Comparison of ENCODE assay signal across 10 mouse cellular contexts in genomic region chr4:130173060-130173822, GRCm38 (mm10). TPM values are rescaled to one million over a fixed set of nuclear protein-coding genes. Genes with fewer than 3 reads are reported as not detected.
DNase-seq lines count a peak whose midpoint lies in the region; ATAC-seq and TF ChIP-seq lines count a peak whose summit lies in the region.
"Had no signal": no experiment of that assay in that cellular context is flagged by ENCODE, and none has a peak within 500 bp of the region (broad histone marks: within the 10 kb centered on the region; RNA-seq: fewer than 3 reads in every experiment).

No protein-coding gene starts in this region.

- no peaks in the 10 kb centered on the region for H3K36me3 ChIP-seq in intestine, embryonic 15.5 days
- no peaks in the 10 kb centered on the region for H3K36me3 ChIP-seq in liver, postnatal 0 days (replicated peaks; ENCODE audit: insufficient read depth, low read length)
- H3K36me3 ChIP-seq: midbrain, embryonic 12.5 days had no signal

- H3K4me1 ChIP-seq in intestine, embryonic 15.5 days (replicated peaks), result peaks cover 72% of the 10 kb centered on the region
- peaks cover 28% of the 10 kb centered on the region for H3K4me1 ChIP-seq in liver, postnatal 0 days (ENCODE audit: insufficient read depth)

- H3K27ac ChIP-seq in intestine, embryonic 15.5 days, result peak overlapping the region; percentile 78
- H3K27ac ChIP-seq in liver, postnatal 0 days (ENCODE audit: low read depth), result peak overlapping the region; percentile 78
- H3K27ac ChIP-seq: midbrain, embryonic 12.5 days had no signal

- no peaks in the 10 kb centered on the region for H3K9me3 ChIP-seq in intestine, embryonic 15.5 days
- no peaks in the 10 kb centered on the region for H3K9me3 ChIP-seq in liver, postnatal 0 days (ENCODE audit: low read length)
- H3K9me3 ChIP-seq: midbrain, embryonic 12.5 days had no signal

- H3K4me2 ChIP-seq in intestine, embryonic 15.5 days (replicated peaks), result peak overlapping the region; percentile 69
- H3K4me2 ChIP-seq in liver, postnatal 0 days (ENCODE audit: low read depth, low read length), result peak overlapping the region; percentile 67
- H3K4me2 ChIP-seq: midbrain, embryonic 12.5 days had no signal

- peak overlapping the region; percentile 39 for H3K4me3 ChIP-seq in intestine, embryonic 15.5 days (replicated peaks)
- H3K4me3 ChIP-seq in liver, postnatal 0 days (ENCODE audit: low read depth, low read length), result peak overlapping the region; percentile 38
- H3K4me3 ChIP-seq: midbrain, embryonic 12.5 days had no signal

- H3K27me3 ChIP-seq in intestine, embryonic 15.5 days (replicated peaks), result peaks cover 4% of the 10 kb centered on the region
- 0 out of 2 replicates have a peak, but pooled peaks cover 9% of the 10 kb centered on the region for H3K27me3 ChIP-seq in liver, postnatal 0 days (ENCODE audit: insufficient read depth, low read length)

- TF ChIP-seq CTCF in liver, postnatal 0 days (IDR thresholded peaks at IDR 0.05; ENCODE audit: low read depth), result no peak

- ATAC-seq in intestine, embryonic 15.5 days, result no peak
- peak; percentile 40; the same call in 1 of the 2 replicates for ATAC-seq in liver, postnatal 0 days
- ATAC-seq in cerebellum, adult (ENCODE audit: insufficient number of reproducible peaks, low FRiP score, low TSS enrichment), result no peak

- peak; percentile 45 to 46 for DNase-seq in adrenal gland, postnatal 36 days
- DNase-seq in adrenal gland, postnatal 4 days (ENCODE audit: low spot score in 2 of 2), result no peak
- DNase-seq in c-Kit-negative CD71-positive TER-119-positive erythroid progenitor cells, embryonic 14.5 days (ENCODE audit: low read depth, low spot score), result peak; percentile 69
- DNase-seq in liver, postnatal 0 days, result no peak
- no peak for DNase-seq in ovary, postnatal 36 days (ENCODE audit: low spot score)
- DNase-seq in Muller cell, postnatal 12 days (ENCODE audit: inconsistent ontology term), result no peak

- WGBS in intestine, embryonic 15.5 days, result 68% methylated on average over 11 of the region's 11 CpGs
- 59% methylated on average over 11 of the region's 11 CpGs for WGBS in liver, postnatal 0 days (ENCODE audit: insufficient replicate concordance)

- no peak for TF ChIP-seq EP300 in liver, postnatal 0 days (IDR thresholded peaks at IDR 0.05; ENCODE audit: low read depth)

- H3K9ac ChIP-seq in intestine, embryonic 15.5 days, result peak overlapping the region; percentile 46; the same call in 1 of the 2 replicates
- peak overlapping the region; percentile 59 for H3K9ac ChIP-seq in liver, postnatal 0 days (replicated peaks)
- H3K9ac ChIP-seq: midbrain, embryonic 12.5 days had no signal

RNA-seq across cellular contexts. Expression of gene Tinagl1, which starts 1.7 kb away (rescaled TPM):
- total RNA-seq in adrenal gland, postnatal 36 days (2021), result 100 to 1,000 TPM; 103 to 217 TPM
- 10 to 100 TPM; 70.0 to 74.0 TPM for total RNA-seq in adrenal gland, postnatal 4 days (2021)
- 65.6 and 72.9 TPM in 2 replicates for polyA plus RNA-seq in intestine, embryonic 15.5 days (2015; fragmentation: Nextera tagmentation; extraction: Ambion mirVana)
- 22.6 and 22.9 TPM in 2 replicates for polyA plus RNA-seq in liver, postnatal 0 days (2015; fragmentation: Nextera tagmentation; extraction: Ambion mirVana)

RNA-seq across cellular contexts. Expression of gene Hcrtr1, which starts 34.1 kb away (rescaled TPM):
- total RNA-seq in adrenal gland, postnatal 36 days (2021), result under 1 TPM; 0.40 to 0.46 TPM
- total RNA-seq in adrenal gland, postnatal 4 days (2021), result 1 to 10 TPM; 1.2 to 1.8 TPM
- polyA plus RNA-seq in intestine, embryonic 15.5 days (2015; fragmentation: Nextera tagmentation; extraction: Ambion mirVana), result 0.24 and 0.37 TPM in 2 replicates
- polyA plus RNA-seq in liver, postnatal 0 days (2015; fragmentation: Nextera tagmentation; extraction: Ambion mirVana), result not detected in 2 replicates
- total RNA-seq: hematopoietic stem cell, adult 5-6 weeks had no signal

RNA-seq across cellular contexts. Expression of gene Gm853, which starts 49.0 kb away (rescaled TPM):
- not detected for total RNA-seq in adrenal gland, postnatal 36 days (2021)
- not detected for total RNA-seq in adrenal gland, postnatal 4 days (2021)
- polyA plus RNA-seq in intestine, embryonic 15.5 days (2015; fragmentation: Nextera tagmentation; extraction: Ambion mirVana), result not detected in 2 replicates
- not detected in 2 replicates for polyA plus RNA-seq in liver, postnatal 0 days (2015; fragmentation: Nextera tagmentation; extraction: Ambion mirVana)
- total RNA-seq: hematopoietic stem cell, adult 5-6 weeks had no signal
- polyA plus RNA-seq: midbrain, embryonic 12.5 days had no signal

Comparison
In these comparisons a context has a peak if more than half of its experiments do, and no peak if none do; other contexts are left out.
1. DNase-seq: peak in adrenal gland, postnatal 36 days (2 of 2) and c-Kit-negative CD71-positive TER-119-positive erythroid progenitor cells, embryonic 14.5 days (single experiment); none in adrenal gland, postnatal 4 days (0 of 2), liver, postnatal 0 days (single experiment), ovary, postnatal 36 days (single experiment) and Muller cell, postnatal 12 days (single experiment).